Mouse (Mus musculus) adrenal gland, adult (tissue): ENCODE results near the gene Pparg.

Experiments
- DNase-seq, 2 experiments: peaks; one replicate each; pipeline ENCODE4 v3.0.0; 2022 to 2023; ENCODE audit warnings: low spot score in 1 of 2; ENCODE audit not compliant: inconsistent age in 2 of 2

The Pparg gene

DNA sequence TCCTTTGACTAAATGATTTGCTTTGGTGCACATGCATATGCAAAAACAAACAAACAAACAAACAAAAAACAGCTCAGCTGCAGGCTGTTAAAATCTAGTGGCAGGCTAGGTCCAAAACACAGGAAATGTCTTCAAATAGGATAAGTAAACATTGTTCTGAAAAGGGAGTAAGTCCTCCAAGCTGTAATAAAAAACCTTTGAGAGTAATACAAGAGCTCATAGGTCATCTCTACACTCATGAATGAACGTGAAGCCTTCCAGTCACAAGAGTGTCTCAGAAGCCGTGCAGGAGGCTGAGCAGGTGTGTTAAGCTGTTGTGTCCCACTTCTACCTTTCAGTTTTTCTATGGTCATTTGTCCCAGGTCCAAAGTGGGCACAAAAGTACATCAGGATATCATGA is 102.6 kb downstream of the Pparg start:
- DNase-seq = no peak

GRCm38 (mm10) chr6:115464661-115465060 is 103.9 kb downstream of the Pparg start:
- DNase-seq = no peak

DNA sequence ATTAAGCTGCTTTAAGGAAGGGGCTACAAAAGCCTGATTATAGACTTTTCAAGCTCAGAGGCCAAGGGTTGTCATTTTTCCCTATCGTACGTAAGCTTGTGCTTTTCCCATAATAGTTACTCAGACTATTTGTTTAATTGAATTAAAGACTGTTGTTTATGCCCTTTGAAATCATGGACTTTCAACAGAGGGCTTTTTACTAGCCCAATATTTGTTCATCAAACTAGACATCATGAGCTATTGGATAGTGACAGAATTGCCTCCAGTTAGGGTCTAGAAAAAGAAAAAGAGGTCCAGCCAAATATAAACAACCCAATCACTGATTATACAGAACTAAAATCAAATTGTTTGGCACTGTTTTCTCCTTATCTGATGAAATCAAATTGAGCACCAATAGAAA is 104.7 kb downstream of the Pparg start:
- no peak for DNase-seq

DNA sequence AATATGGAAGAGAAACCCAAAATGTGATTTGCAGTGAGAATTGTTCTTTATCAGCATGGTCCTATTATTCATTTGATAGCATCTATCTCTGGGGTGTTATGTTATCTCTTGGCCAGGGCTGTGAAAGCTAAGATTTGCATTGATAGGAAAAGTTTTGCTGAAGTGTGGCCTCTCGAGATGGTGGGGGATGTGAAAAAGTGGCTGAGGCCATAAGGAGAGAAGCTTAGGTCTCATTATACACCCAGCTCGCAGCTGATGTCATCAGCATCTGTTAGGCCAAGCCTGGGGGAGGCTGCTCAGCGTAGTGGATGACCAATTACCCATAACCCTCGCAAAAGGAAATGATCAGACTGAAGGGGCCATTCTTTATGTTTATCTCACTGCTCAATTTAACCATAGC is 105.1 kb downstream of the Pparg start:
- no peak for DNase-seq

- no peak for DNase-seq
Measured at GRCm38 (mm10) chr6:115466601-115467000, 105.8 kb downstream of the Pparg start.

GRCm38 (mm10) chr6:115469666-115470581 is 109.2 kb downstream of the Pparg start:
- peak in 1 of 2 experiments; percentile 46 for DNase-seq

GRCm38 (mm10) chr6:115471956-115472355 is 111.2 kb downstream of the Pparg start:
- DNase-seq = no peak

GRCm38 (mm10) chr6:115477081-115477695 is 116.4 kb downstream of the Pparg start:
- peak in 1 of 2 experiments; percentile 64 for DNase-seq

DNA sequence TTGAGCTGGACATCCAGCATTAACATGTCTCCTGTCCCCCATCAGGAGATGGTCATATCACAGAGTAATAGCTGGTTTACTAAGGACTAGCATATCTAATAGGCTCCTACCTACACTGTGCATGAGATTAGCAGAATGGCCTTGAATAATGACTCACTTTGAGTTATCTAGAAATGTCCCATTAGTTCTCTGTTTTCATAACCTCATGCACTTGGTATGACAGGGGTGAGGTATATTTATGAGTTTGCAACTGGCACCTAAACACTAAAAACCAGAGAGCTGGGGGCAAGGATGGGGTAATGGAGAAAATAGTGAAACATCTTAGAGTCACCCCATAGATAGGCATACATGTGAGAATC is 119.2 kb downstream of the Pparg start:
- DNase-seq = no peak

GRCm38 (mm10) chr6:115480322-115481017 is 119.7 kb downstream of the Pparg start:
- peak; percentile 73 to 88 for DNase-seq

DNA sequence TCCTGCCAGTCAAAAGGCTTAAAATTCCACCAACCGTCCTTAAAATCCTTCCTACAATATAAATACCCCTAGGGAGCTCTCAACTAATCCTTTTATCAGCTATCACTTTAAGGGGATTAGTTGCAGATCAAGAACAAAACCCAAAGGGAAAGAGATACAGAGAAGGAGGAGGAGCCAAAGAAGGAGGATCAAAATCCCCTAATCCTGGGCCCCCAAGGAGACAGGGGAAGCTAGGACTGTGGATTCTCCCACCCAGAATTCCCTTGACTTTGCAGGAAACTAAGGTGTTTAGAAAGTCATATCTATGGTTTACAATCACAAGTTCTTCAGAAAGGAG is 120.2 kb downstream of the Pparg start:
- peak in 1 of 2 experiments; percentile 48 for DNase-seq

DNA sequence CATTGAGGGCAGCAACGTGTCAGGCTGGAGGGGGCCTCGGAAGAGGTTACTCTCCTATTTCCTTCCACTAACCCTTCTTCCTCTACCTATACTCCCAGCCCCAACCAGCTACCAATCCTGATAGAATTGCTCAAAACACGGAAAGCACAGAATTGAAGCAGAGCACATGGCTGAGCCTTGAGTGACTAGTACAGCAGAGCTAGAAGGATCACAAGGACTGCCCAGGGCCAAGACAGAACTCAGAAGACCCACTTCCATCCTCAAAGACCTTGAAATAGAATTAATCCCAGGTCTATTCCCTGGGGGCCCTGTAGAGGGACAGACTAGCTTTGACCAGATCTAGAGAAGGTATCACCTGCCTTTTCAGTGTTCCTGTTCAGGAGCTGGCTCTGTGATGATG is 120.9 kb downstream of the Pparg start:
- no peak for DNase-seq

GRCm38 (mm10) chr6:115485635-115486034 is 124.9 kb downstream of the Pparg start:
- DNase-seq = peak in 1 of 2 experiments; percentile 52

DNA sequence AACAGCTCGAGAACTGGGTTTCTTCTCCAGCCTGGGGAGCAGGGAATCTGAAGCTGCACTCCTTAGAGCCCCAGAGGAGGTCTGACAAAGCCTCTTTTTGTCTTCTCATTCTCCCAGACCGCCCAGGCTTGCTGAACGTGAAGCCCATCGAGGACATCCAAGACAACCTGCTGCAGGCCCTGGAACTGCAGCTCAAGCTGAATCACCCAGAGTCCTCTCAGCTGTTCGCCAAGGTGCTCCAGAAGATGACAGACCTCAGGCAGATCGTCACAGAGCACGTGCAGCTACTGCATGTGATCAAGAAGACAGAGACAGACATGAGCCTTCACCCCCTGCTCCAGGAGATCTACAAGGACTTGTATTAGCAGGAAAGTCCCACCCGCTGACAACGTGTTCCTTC is 129.1 kb downstream of the Pparg start:
- DNase-seq = no peak

GRCm38 (mm10) chr6:115492952-115493613 is 132.3 kb downstream of the Pparg start:
- DNase-seq = no peak

GRCm38 (mm10) chr6:115493824-115494223 is 133.1 kb downstream of the Pparg start:
- DNase-seq = no peak

- peak; percentile 23 to 52 for DNase-seq
Measured at GRCm38 (mm10) chr6:115499540-115499939, 138.8 kb downstream of the Pparg start.

DNA sequence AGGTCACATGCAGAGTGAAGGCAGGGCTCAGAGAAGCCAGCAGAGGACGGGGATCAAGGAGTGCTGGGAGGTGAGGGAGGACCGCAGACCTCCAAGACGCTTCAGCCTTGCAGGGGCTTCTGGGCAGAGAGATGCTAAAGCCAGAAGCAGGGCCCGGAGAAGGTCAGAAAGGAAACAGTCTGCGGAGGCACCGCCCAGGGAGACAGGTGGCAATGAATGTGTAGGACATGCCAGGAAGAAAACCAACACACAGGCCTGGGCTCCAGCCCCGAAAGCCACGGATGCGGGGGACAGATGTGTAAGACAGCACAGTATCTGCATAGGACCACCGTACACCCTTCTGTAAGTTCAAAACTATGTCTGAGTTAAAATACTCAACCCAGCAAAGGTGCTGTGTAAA is 139.5 kb downstream of the Pparg start:
- peak in 1 of 2 experiments; percentile 28 for DNase-seq

DNA sequence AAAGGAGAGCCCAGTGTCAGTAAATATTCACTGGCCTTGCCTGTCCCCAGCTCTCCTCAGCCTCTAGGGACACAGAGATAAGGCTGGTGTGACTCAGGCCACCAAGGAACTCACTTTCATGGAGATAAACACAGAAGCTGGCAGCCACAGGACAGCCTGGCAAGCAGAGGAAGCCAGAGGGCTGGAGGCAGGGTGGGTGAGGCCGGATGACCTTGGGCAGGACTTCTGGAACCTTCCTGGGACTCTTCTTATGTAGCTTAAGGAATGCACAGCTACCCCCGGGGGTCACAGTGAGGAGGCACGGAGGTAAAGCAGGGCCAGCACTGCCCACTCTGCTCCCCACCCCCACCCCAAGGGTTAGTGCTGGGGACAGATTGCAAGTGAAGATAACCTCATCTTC is 140.4 kb downstream of the Pparg start:
- peak; percentile 84 to 88 for DNase-seq

- DNase-seq = no peak
Measured at GRCm38 (mm10) chr6:115503038-115503437, 142.3 kb downstream of the Pparg start.

DNA sequence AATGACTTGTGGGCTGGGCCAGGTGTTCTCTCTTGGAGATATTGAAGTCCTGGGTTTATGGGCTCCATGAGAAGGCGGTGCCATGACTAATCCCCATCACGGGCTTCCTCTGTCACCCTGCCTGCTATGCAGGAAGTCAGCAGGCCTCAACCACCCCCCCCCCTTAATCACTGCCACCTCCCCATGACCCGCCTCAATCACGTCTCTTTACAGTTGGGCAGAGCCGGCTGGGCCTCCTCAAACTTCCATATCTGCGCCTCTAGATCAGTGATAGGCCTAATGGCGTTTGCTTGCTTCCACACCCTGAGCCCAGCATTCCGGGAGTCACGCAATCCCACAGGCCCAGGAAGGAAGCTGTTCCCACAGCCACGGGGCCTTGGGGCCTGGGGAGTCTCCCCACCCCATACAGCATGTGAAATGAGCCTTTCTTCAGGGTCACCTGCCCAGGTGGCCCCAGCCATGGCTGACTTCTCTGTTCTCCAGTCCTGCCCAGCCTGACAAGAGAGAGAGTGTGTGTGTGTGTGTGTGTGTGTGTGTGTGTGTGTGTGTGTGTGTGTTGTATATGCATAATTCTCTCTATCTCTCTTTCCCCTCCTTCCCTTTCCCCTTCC is 142.9 kb downstream of the Pparg start:
- DNase-seq = no peak
